Mouse (Mus musculus) cortical plate, adult 2 months (tissue): ENCODE results near the gene Retsat.

Experiments
- CTCF ChIP-seq: fragments of 200-500 bp; IDR thresholded peaks from 2 replicates; pipeline ENCODE4 v1.5.1; 2011; ENCODE audit warnings: mild to moderate bottlenecking, control low read depth, low read length; ENCODE audit not compliant: insufficient read depth; ENCODE audit errors: extremely low read depth
- POLR2A ChIP-seq: fragments of 200-500 bp; IDR thresholded peaks from 2 replicates; pipeline ENCODE4 v1.6.1; 2011; ENCODE audit warnings: mild to moderate bottlenecking, low read length, control low read depth; ENCODE audit not compliant: insufficient read depth; ENCODE audit errors: extremely low read depth

DNA sequence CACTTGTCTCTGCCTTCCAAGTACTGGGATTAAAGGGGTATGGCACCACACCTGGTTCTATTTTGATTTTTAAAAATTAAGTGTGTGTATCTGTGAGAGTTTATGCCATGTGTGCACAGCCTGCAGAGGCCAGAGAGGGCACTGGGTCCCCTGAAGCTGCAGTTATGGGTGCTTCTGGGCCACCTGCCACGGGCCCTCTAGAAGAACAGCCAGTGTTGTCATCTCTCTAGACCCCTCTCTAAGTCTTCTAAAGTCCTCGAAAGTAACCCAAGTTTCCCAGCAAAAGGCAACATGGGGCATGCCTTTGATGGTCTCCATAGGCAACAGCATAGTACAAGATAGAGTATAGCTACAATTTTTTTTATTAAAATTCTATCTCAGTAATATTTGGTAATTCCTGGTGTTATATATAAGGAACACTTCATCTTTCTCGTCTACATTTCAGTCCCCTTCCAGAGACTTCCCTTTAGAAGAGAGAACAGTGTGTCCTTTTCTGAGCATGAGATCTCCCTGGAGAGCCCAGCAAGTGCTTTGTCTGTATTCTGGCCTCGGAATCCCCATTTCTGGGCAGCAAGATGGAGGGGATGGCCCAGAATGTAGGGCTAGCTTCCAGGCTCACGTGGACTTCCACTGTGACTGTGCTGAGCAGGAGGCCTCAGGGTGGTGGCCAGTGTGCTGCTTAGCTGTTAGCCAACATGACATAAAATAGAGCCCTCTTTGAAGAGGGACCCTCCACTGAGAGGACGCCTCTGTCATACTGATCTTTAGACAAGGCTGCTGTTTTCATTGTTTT is 5.1 kb upstream of the Retsat start:
- TF ChIP-seq POLR2A (no peak; the same call in 1 of the 2 replicates), CTCF (no peak)
